In genomic region chr13:23412630-23413521, GRCm38 (mm10) we compare ENCODE assay signal across 8 mouse cellular contexts. TPM values are rescaled to one million over a fixed set of nuclear protein-coding genes. Genes with fewer than 3 reads are reported as not detected.
DNase-seq lines count a peak whose midpoint lies in the region; ATAC-seq and TF ChIP-seq lines count a peak whose summit lies in the region.

No protein-coding gene starts in this region.

- H3K4me2 ChIP-seq in midbrain, embryonic 16.5 days (ENCODE audit: low read length) = peak overlapping the region; percentile 60

- peak overlapping the region; percentile 15; the same call in 1 of the 2 replicates for H3K9ac ChIP-seq in midbrain, embryonic 16.5 days (ENCODE audit: low read depth, low read length)

- peaks cover 11% of the 10 kb centered on the region for H3K27me3 ChIP-seq in midbrain, embryonic 16.5 days (ENCODE audit: control insufficient read depth, insufficient read depth, low read depth, low read length)

- peak overlapping the region; percentile 51 for H3K4me3 ChIP-seq in left cerebral cortex, adult 2 months
- peak overlapping the region; percentile 44 for H3K4me3 ChIP-seq in midbrain, embryonic 16.5 days (ENCODE audit: low read depth, low read length)

- 0 out of 2 replicates have a peak, but pooled peaks cover 2% of the 10 kb centered on the region for H3K36me3 ChIP-seq in midbrain, embryonic 16.5 days (ENCODE audit: control insufficient read depth, insufficient read depth, low read length)

- WGBS in midbrain, embryonic 16.5 days = 1% methylated on average over 28 of the region's 28 CpGs

- intact Hi-C loops in left cerebral cortex, adult 2 months (cut with DNase I) = loop anchor here (1.0 to 5.0 kb wide), 3 partner anchors 12 to 1703 kb away; no protein-coding TSS in a partner anchor

- peak; percentile 45 to 73 for DNase-seq in spleen, postnatal 4 days (ENCODE audit: low spot score in 2 of 2)
- DNase-seq in spleen, adult 18-20 months = no peak
- peak; percentile 66 for DNase-seq in cerebellum, adult 11-12 months
- peak; percentile 91 for DNase-seq in forelimb bud, embryonic 11.5 days (ENCODE audit: low read depth, low spot score)
- DNase-seq in left cerebral cortex, adult 2 months (ENCODE audit: extremely low spot score in 1 of 2, low spot score in 2 of 2) = peak; percentile 73 to 82
- no peak for DNase-seq in gastrocnemius, adult 18-20 months (ENCODE audit: low spot score)
- no peak for DNase-seq in gastrocnemius, postnatal 25 days

- H3K9me3 ChIP-seq in midbrain, embryonic 16.5 days (replicated peaks; ENCODE audit: control insufficient read depth, low read length, poor library complexity, severe bottlenecking) = no peaks in the 10 kb centered on the region

- H3K27ac ChIP-seq in left cerebral cortex, adult 2 months = no peak overlapping the region; the same call in 1 of the 2 replicates
- H3K27ac ChIP-seq in midbrain, embryonic 16.5 days (ENCODE audit: low read length) = no peak overlapping the region

- peak; percentile 87 for ATAC-seq in midbrain, embryonic 16.5 days

- H3K4me1 ChIP-seq in midbrain, embryonic 16.5 days (ENCODE audit: control insufficient read depth, insufficient read depth, low read length) = peaks cover 5% of the 10 kb centered on the region; the same call in 1 of the 2 replicates

- no peak for TF ChIP-seq CTCF in left cerebral cortex, adult 2 months (IDR thresholded peaks at IDR 0.05)

RNA-seq across cellular contexts. Expression of gene Abt1, which starts 10.8 kb away (rescaled TPM):
- 1 to 10 TPM; 8.9 to 9.8 TPM for total RNA-seq in left cerebral cortex, adult 2 months (2021)
- 9.1 and 11.0 TPM in 2 replicates for polyA plus RNA-seq in midbrain, embryonic 16.5 days (2015; fragmentation: Nextera tagmentation; extraction: Ambion mirVana)
- 1 to 10 TPM; 3.8 to 4.2 TPM for total RNA-seq in gastrocnemius, adult 18-20 months (2021)
- 1 to 10 TPM; 2.9 to 3.7 TPM for total RNA-seq in gastrocnemius, postnatal 25 days (2021)

RNA-seq across cellular contexts. Expression of gene Zfp322a, which starts 43.9 kb away (rescaled TPM):
- 10 to 100 TPM; 29.8 to 33.3 TPM for total RNA-seq in left cerebral cortex, adult 2 months (2021)
- polyA plus RNA-seq in midbrain, embryonic 16.5 days (2015; fragmentation: Nextera tagmentation; extraction: Ambion mirVana) = 55.5 and 57.4 TPM in 2 replicates
- 10 to 100 TPM in 1 of 2 experiments, 1 to 10 TPM in 1; 9.9 to 11.7 TPM for total RNA-seq in gastrocnemius, adult 18-20 months (2021)
- 10 to 100 TPM in 1 of 2 experiments, 1 to 10 TPM in 1; 8.8 to 10.3 TPM for total RNA-seq in gastrocnemius, postnatal 25 days (2021)

RNA-seq across cellular contexts. Expression of gene Btn1a1, which starts 52.8 kb away (rescaled TPM):
- total RNA-seq in left cerebral cortex, adult 2 months (2021) = not detected
- 0.10 and 0.31 TPM in 2 replicates for polyA plus RNA-seq in midbrain, embryonic 16.5 days (2015; fragmentation: Nextera tagmentation; extraction: Ambion mirVana)
- total RNA-seq in gastrocnemius, adult 18-20 months (2021) = not detected
- not detected for total RNA-seq in gastrocnemius, postnatal 25 days (2021)

Comparison
In these comparisons a context has a peak if more than half of its experiments do, and no peak if none do; other contexts are left out.
1. DNase-seq: peak in spleen, postnatal 4 days (2 of 2), cerebellum, adult 11-12 months (single experiment), forelimb bud, embryonic 11.5 days (single experiment) and left cerebral cortex, adult 2 months (2 of 2); none in spleen, adult 18-20 months (0 of 2), gastrocnemius, adult 18-20 months (single experiment) and gastrocnemius, postnatal 25 days (single experiment).